9 mouse cellular contexts compared by ENCODE assay signal in genomic region chr15:102316263-102316662, GRCm38 (mm10). TPM values are rescaled to one million over a fixed set of nuclear protein-coding genes. Genes with fewer than 3 reads are reported as not detected.
DNase-seq lines count a peak whose midpoint lies in the region; ATAC-seq lines count a peak whose summit lies in the region.
"Had no signal": no experiment of that assay in that cellular context is flagged by ENCODE, and none has a peak within 500 bp of the region (broad histone marks: within the 10 kb centered on the region; RNA-seq: fewer than 3 reads in every experiment).

No protein-coding gene starts in this region.

- peak; percentile 49; the same call in 1 of the 2 replicates for ATAC-seq in cerebellum, adult (ENCODE audit: insufficient number of reproducible peaks, low FRiP score, low TSS enrichment)
- ATAC-seq: Patski had no signal

- DNase-seq in cerebellum, adult 11-12 months, result no peak
- DNase-seq in A20 (ENCODE audit: low read depth, low spot score), result peak; percentile 49
- DNase-seq in adrenal gland, postnatal 36 days, result peak; percentile 65 to 80
- DNase-seq in forelimb bud, embryonic 11.5 days (ENCODE audit: low read depth, low spot score), result peak; percentile 40
- peak; percentile 75 for DNase-seq in kidney, postnatal 14 days
- peak; percentile 83 for DNase-seq in lung, postnatal 25 days (ENCODE audit: low spot score)
- DNase-seq in spleen, adult 18-20 months, result peak; percentile 49 to 75

RNA-seq across cellular contexts. Expression of gene Pfdn5, which starts 9.7 kb away (rescaled TPM):
- total RNA-seq in adrenal gland, postnatal 36 days (2021), result 100 to 1,000 TPM; 420 TPM

RNA-seq across cellular contexts. Expression of gene Myg1, which starts 15.2 kb away (rescaled TPM):
- total RNA-seq in adrenal gland, postnatal 36 days (2021), result 10 to 100 TPM; 59.0 to 59.1 TPM

RNA-seq across cellular contexts. Expression of gene Espl1, which starts 20.2 kb away (rescaled TPM):
- total RNA-seq in adrenal gland, postnatal 36 days (2021), result 1 to 10 TPM; 3.2 to 3.6 TPM

RNA-seq across cellular contexts. Expression of gene Aaas, which starts 34.3 kb away (rescaled TPM):
- total RNA-seq in adrenal gland, postnatal 36 days (2021), result 10 to 100 TPM; 13.7 to 16.2 TPM

RNA-seq across cellular contexts. Expression of gene Mfsd5, which starts 37.0 kb away (rescaled TPM):
- 10 to 100 TPM; 39.0 to 40.0 TPM for total RNA-seq in adrenal gland, postnatal 36 days (2021)
